Mouse (Mus musculus): ENCODE results near the gene Tmem242. TPM values are rescaled to one million over a fixed set of nuclear protein-coding genes. Genes with fewer than 3 reads are reported as not detected.

Tmem242 gene
- 115 and 119 TPM in 2 replicates for polyA plus RNA-seq (2015; fragmentation: Nextera tagmentation; extraction: Ambion mirVana)

- H3K27ac ChIP-seq (replicated peaks), result peak within 1 kb of the TSS; percentile 86
- peak within 1 kb of the TSS; percentile 77 for H3K4me2 ChIP-seq (replicated peaks)
- H3K27me3 ChIP-seq, result no peaks in the 10 kb centered on the region
- H3K4me1 ChIP-seq, result peaks cover 12% of the 10 kb centered on the region
- H3K36me3 ChIP-seq, result no peaks in the 10 kb centered on the region
- WGBS, result under 1% methylated on average over 27 of the region's 27 CpGs
- H3K9ac ChIP-seq, result peak within 1 kb of the TSS; percentile 87
- H3K4me3 ChIP-seq (replicated peaks), result peak within 1 kb of the TSS; percentile 75
- ATAC-seq (ENCODE audit: insufficient number of reproducible peaks, low FRiP score, low TSS enrichment, low read depth), result peak; percentile 80
- no peaks in the 10 kb centered on the region for H3K9me3 ChIP-seq (replicated peaks)
Observed at GRCm38 (mm10) chr17:5440159-5440971, at the start of gene Tmem242. Gene Tmem242 (minus strand): TSS chr17:5440259.

DNA sequence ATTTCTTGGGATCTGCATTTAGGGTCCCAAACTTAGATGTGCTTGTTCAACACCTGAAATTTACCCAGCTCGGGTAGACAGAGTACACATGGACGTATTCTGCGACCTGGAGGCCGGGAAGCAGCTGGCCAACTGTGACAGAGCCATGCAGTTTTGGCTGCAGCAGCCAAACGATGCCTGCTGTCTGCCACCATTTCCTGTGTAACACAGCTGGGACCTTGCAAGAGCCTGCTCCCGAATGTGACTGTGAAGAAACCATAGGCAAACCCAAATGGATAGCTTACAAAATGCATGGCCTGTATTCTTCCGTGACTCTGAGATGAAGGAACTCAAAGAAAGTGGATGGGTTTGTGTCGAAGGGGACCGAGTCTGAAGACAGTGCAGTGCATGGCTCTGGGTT, 48.1 kb upstream of the Tmem242 start:
- no peak overlapping the region for H3K4me2 ChIP-seq (replicated peaks)
- no peak for ATAC-seq (ENCODE audit: insufficient number of reproducible peaks, low FRiP score, low TSS enrichment, low read depth)
- peaks cover 5% of the 10 kb centered on the region for H3K4me1 ChIP-seq
- no peak overlapping the region for H3K9ac ChIP-seq
- H3K9me3 ChIP-seq (replicated peaks), result no peaks in the 10 kb centered on the region
- no peak overlapping the region for H3K4me3 ChIP-seq (replicated peaks)
- 53% methylated on average over 9 of the region's 9 CpGs for WGBS
- H3K27ac ChIP-seq (replicated peaks), result no peak overlapping the region
- H3K27me3 ChIP-seq, result no peaks in the 10 kb centered on the region
- no peaks in the 10 kb centered on the region for H3K36me3 ChIP-seq

- Histone ChIP-seq H3K4me3 (replicated peaks) (no peak overlapping the region), H3K4me1 (no peaks in the 10 kb centered on the region), H3K9me3 (replicated peaks) (no peaks in the 10 kb centered on the region), H3K27ac (replicated peaks) (no peak overlapping the region), H3K4me2 (replicated peaks) (no peak overlapping the region), H3K27me3 (no peaks in the 10 kb centered on the region), H3K36me3 (no peaks in the 10 kb centered on the region), H3K9ac (no peak overlapping the region)
- WGBS, result 89% methylated on average over 1 of the region's 1 CpGs
- ATAC-seq (ENCODE audit: insufficient number of reproducible peaks, low FRiP score, low TSS enrichment, low read depth), result no peak
Observed at GRCm38 (mm10) chr17:5484663-5485062, 44.6 kb upstream of the Tmem242 start.

GRCm38 (mm10) chr17:5483456-5483855, 43.4 kb upstream of the Tmem242 start:
- 59% methylated on average over 4 of the region's 4 CpGs for WGBS
- H3K27me3 ChIP-seq, result no peaks in the 10 kb centered on the region
- no peaks in the 10 kb centered on the region for H3K36me3 ChIP-seq
- H3K27ac ChIP-seq (replicated peaks), result no peak overlapping the region
- H3K4me1 ChIP-seq, result no peaks in the 10 kb centered on the region
- H3K4me2 ChIP-seq (replicated peaks), result no peak overlapping the region
- no peak overlapping the region for H3K9ac ChIP-seq
- ATAC-seq (ENCODE audit: insufficient number of reproducible peaks, low FRiP score, low TSS enrichment, low read depth), result no peak
- no peaks in the 10 kb centered on the region for H3K9me3 ChIP-seq (replicated peaks)
- H3K4me3 ChIP-seq (replicated peaks), result no peak overlapping the region

DNA sequence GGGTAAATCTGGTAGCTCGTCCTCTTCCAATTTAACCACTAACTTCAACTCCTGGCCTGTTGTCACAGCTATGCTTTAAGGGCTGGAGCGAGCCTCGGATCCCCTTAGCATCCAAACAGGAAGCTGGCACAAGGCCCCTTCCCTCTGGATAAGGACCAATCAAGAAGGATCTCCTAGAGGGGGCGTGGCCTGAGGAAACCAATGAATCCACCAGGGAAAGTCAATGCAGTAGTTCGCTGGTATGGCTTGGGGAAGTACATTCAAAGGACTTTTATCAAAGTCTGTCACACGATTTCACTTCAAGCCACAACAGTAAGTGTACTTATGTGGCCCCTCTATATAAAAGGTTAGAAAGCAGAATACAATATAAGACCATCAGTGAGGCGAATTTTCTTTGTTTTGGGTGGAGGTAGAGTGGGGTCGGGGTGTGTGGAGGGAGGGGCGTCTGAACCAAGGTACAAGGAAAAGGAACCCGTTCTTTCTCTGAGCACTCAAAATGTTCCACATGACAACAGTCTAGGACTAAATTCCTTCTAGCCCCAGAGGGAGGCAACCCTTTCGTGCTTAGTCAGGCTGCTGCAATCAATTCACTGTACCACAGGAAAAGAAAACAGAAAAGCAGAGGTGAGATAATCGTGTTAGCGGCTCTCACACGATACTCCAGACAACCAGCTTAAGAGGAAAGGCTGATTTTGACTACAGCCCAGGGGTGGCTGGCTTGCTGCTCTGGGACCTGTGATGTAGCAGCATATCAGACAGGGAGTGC, 36.1 kb upstream of the Tmem242 start:
- Histone ChIP-seq H3K9ac (no peak overlapping the region), H3K4me1 (no peaks in the 10 kb centered on the region), H3K9me3 (replicated peaks) (no peaks in the 10 kb centered on the region), H3K27ac (replicated peaks) (no peak overlapping the region), H3K36me3 (no peaks in the 10 kb centered on the region), H3K4me3 (replicated peaks) (no peak overlapping the region), H3K4me2 (replicated peaks) (no peak overlapping the region), H3K27me3 (no peaks in the 10 kb centered on the region)
- 58% methylated on average over 14 of the region's 14 CpGs for WGBS
- no peak for ATAC-seq (ENCODE audit: insufficient number of reproducible peaks, low FRiP score, low TSS enrichment, low read depth)

DNA sequence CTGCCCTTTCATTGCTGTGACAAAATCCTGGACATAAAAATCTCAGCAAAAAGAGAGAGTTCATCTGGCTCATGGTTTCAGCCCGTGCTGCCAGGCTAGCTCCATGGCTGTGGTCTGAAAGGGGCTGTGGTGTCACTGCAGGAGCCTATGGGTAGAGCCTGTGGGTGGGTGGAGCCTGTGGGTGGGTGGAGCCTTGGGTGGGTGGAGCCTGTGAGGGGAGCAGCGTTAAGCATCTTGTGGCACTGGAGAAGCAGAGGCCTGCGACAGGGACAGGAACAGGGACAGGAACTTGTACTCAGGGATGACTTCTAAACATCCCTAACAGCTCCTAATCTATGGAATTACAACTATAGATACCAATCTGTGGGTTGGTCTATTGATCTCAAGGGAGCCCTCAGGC, 32.2 kb upstream of the Tmem242 start:
- H3K4me2 ChIP-seq (replicated peaks), result no peak overlapping the region
- H3K9ac ChIP-seq, result no peak overlapping the region
- 42% methylated on average over 3 of the region's 3 CpGs for WGBS
- H3K36me3 ChIP-seq, result no peaks in the 10 kb centered on the region
- ATAC-seq (ENCODE audit: insufficient number of reproducible peaks, low FRiP score, low TSS enrichment, low read depth), result no peak
- no peak overlapping the region for H3K4me3 ChIP-seq (replicated peaks)
- H3K4me1 ChIP-seq, result no peaks in the 10 kb centered on the region
- no peaks in the 10 kb centered on the region for H3K9me3 ChIP-seq (replicated peaks)
- no peak overlapping the region for H3K27ac ChIP-seq (replicated peaks)
- H3K27me3 ChIP-seq, result no peaks in the 10 kb centered on the region

- Histone ChIP-seq H3K36me3 (no peaks in the 10 kb centered on the region), H3K4me3 (replicated peaks) (no peak overlapping the region), H3K4me1 (no peaks in the 10 kb centered on the region), H3K27ac (replicated peaks) (no peak overlapping the region), H3K9me3 (replicated peaks) (no peaks in the 10 kb centered on the region), H3K4me2 (replicated peaks) (no peak overlapping the region), H3K9ac (no peak overlapping the region), H3K27me3 (no peaks in the 10 kb centered on the region)
- WGBS, result 49% methylated on average over 4 of the region's 4 CpGs
- ATAC-seq (ENCODE audit: insufficient number of reproducible peaks, low FRiP score, low TSS enrichment, low read depth), result no peak
Observed at GRCm38 (mm10) chr17:5467177-5467576, 27.1 kb upstream of the Tmem242 start.

- 82% methylated on average over 8 of the region's 8 CpGs for WGBS
- Histone ChIP-seq H3K4me3 (replicated peaks) (no peak overlapping the region), H3K36me3 (no peaks in the 10 kb centered on the region), H3K9me3 (replicated peaks) (no peaks in the 10 kb centered on the region), H3K27ac (replicated peaks) (no peak overlapping the region), H3K9ac (no peak overlapping the region), H3K27me3 (no peaks in the 10 kb centered on the region), H3K4me1 (no peaks in the 10 kb centered on the region), H3K4me2 (replicated peaks) (no peak overlapping the region)
- no peak for ATAC-seq (ENCODE audit: insufficient number of reproducible peaks, low FRiP score, low TSS enrichment, low read depth)
Observed at GRCm38 (mm10) chr17:5466736-5467135, 26.7 kb upstream of the Tmem242 start.

GRCm38 (mm10) chr17:5463912-5464311, 23.9 kb upstream of the Tmem242 start:
- ATAC-seq (ENCODE audit: insufficient number of reproducible peaks, low FRiP score, low TSS enrichment, low read depth), result no peak
- H3K4me3 ChIP-seq (replicated peaks), result no peak overlapping the region
- H3K4me2 ChIP-seq (replicated peaks), result no peak overlapping the region
- H3K9ac ChIP-seq, result no peak overlapping the region
- no peaks in the 10 kb centered on the region for H3K4me1 ChIP-seq
- H3K27me3 ChIP-seq, result no peaks in the 10 kb centered on the region
- H3K9me3 ChIP-seq (replicated peaks), result no peaks in the 10 kb centered on the region
- no peaks in the 10 kb centered on the region for H3K36me3 ChIP-seq
- no peak overlapping the region for H3K27ac ChIP-seq (replicated peaks)
- 83% methylated on average over 2 of the region's 2 CpGs for WGBS

DNA sequence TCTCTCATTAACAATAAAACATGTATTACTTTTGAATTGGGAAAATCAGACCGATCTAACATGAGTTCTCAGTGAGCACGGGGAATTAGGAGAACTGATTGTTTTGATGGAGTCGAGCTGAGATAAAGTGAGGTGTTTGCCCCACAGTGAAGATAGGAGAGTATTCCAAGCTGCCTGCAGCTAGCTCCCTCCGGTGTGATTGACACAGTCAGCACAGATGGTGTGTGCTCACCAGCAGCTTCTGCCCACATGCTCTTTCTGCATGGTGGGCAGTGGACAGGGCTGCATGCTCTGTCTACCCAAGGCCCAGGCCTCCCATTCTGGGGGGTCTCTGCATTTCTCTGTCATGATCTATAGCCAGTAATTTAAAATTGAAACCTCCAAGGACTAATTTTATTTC, 13.6 kb upstream of the Tmem242 start:
- Histone ChIP-seq H3K4me3 (replicated peaks) (no peak overlapping the region), H3K9me3 (replicated peaks) (no peaks in the 10 kb centered on the region), H3K27ac (replicated peaks) (no peak overlapping the region), H3K4me1 (no peaks in the 10 kb centered on the region), H3K27me3 (no peaks in the 10 kb centered on the region), H3K4me2 (replicated peaks) (no peak overlapping the region), H3K36me3 (no peaks in the 10 kb centered on the region), H3K9ac (no peak overlapping the region)
- no peak for ATAC-seq (ENCODE audit: insufficient number of reproducible peaks, low FRiP score, low TSS enrichment, low read depth)
- WGBS, result 76% methylated on average over 4 of the region's 4 CpGs

GRCm38 (mm10) chr17:5443751-5444150, 3.7 kb upstream of the Tmem242 start:
- Histone ChIP-seq H3K4me1 (peaks cover 12% of the 10 kb centered on the region), H3K4me3 (replicated peaks) (no peak overlapping the region), H3K27ac (replicated peaks) (no peak overlapping the region), H3K4me2 (replicated peaks) (no peak overlapping the region), H3K9me3 (replicated peaks) (no peaks in the 10 kb centered on the region), H3K36me3 (no peaks in the 10 kb centered on the region), H3K27me3 (no peaks in the 10 kb centered on the region), H3K9ac (no peak overlapping the region)
- no peak for ATAC-seq (ENCODE audit: insufficient number of reproducible peaks, low FRiP score, low TSS enrichment, low read depth)
- WGBS, result 42% methylated on average over 5 of the region's 5 CpGs
